Mouse (Mus musculus): ENCODE data around the gene Arhgef28. TPM values are rescaled to one million over a fixed set of nuclear protein-coding genes. Genes with fewer than 3 reads are reported as not detected.

Gene Arhgef28
- total RNA-seq, 2 experiments from 2014 or later, result 5.0 to 6.0 TPM

DNA sequence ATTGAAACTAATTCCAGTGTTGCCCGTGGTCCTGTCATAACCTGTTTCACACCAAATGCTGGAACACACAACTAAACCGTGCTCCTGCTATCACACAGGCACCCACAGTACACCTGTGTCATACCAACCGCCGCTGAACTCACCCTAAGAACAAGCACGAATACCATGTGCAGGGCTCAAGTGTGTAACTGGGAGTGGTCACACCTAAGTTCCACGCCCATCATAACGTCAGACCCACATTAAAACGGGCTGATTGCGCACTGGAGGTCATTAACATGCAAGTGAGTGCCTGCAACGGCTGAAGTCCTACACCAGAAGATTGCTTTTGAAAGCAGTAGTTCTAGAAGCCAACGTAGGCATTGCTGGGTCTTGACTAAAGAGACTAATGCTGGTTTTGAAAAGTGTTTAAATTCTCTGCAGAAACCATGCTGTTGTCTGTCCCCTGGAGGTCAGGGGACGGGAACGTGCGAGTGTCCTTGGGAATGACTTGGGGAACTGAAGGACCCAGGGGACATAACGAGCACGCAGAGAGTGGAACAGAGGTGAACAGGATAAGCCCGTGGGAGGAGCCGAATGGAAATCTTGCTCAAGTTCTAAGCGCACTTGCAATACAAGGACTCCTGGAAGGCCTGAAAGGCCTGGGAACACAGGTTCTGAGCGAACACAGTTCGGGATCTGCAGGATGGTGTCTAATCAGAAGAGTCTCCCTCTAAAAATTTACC, 22.9 kb downstream of the Arhgef28 start:
- no peak for DNase-seq

DNA sequence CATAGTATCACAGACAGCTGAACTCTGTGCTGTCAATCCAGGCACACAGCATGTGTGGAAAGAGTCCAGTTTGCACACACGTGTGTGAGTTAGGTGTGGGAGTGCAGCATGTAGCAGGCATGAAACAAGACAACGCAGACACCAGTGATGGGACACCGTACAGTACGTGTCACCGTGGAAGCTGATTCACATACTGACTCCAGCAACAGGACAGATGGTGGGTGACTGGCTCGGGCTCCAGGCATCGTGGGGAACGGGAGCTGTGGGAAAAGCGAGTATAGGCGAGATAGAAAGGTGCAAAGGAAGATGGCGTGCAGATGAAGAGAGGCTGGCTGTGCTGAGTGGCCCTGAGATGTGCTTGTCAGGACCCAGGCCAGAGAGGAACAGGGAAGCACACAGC, 23.9 kb downstream of the Arhgef28 start:
- no peak for DNase-seq

DNA sequence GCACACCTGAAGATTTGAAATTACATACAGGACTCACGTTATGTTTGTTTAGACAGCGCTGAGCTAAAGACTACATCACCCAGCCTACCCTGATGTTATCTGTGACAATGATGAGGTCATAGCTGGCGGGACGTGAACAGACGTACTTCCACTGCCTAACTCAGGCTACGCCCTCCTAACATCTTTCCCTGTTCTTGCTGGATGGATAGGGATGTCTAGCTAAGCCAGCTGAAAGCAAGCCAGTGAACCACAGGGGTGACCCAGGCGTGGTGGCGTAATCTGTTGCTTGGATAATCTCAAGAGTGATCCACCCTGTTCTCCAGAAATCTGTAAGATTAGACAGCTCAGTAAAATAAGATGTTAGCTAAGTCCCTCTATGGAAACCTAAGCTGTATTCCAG, 25.6 kb downstream of the Arhgef28 start:
- no peak for DNase-seq

DNA sequence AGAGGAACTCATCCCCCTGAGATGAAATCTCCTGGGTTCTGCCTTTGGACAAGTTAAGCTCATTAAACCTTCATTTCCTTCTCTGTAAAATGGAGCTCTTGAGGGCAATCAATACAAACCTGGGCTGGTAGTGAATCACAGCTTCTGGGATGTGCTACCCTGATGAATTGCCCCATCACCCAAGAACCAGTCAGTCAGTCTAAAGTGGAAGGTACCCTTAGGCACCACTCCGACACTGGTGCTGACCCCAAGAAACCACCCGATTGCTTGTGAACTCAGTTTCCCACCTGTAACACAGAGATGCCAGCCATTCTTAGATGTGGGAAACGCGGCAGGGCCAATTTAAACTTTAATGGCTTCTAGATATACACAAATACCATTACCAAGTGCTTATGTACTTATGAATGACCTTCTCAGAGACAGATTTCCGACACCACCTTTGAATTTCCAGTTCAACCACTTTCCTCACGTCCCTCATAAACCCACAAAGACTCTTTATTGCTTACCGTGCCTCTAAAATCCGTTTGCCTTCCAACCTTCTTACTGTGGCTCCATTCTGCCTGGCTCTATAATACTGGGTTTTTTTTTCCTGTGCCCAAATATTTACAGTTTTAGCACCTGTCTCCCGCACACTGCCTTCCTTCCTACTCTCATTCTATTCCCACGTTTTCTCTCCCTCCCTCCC, 30.8 kb downstream of the Arhgef28 start:
- DNase-seq, result no peak

DNA sequence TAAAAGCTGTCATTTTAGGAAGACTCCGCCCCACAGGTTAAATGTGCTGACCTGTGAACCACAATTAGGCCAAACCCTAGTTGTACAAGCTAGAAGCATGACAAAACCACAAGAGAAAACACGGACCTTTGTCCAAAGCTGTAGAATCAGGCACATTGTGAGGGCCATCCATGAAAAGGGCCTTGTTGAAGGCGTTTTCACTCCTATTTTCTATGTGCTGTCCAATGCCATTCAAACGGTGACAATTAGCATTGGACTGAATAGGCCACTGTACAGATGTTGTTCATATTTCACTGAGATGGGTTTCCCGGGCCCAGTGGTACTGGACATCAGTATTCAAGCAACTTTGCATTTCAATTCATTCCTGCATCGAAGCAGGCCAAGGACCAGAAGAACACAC, 33.2 kb downstream of the Arhgef28 start:
- no peak for DNase-seq

DNA sequence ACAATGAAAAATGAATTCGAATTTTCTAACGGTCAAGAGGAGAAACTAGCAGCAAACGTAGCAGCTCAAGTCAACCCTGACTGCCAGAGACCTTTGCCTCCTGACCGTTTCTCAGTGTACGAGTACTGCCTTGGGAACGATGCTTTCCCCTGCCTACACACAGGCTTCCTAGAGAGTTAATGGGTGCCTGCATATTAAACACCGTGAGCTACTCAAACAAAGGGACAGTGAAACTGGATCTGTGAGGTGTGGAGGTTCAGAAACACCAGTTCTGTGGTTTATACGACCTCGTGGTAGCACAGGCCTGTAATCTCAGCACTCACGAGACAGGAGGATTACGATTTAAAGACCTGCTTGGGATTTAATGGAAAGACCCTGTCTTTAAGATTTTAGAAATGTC, 33.9 kb downstream of the Arhgef28 start:
- no peak for DNase-seq

DNA sequence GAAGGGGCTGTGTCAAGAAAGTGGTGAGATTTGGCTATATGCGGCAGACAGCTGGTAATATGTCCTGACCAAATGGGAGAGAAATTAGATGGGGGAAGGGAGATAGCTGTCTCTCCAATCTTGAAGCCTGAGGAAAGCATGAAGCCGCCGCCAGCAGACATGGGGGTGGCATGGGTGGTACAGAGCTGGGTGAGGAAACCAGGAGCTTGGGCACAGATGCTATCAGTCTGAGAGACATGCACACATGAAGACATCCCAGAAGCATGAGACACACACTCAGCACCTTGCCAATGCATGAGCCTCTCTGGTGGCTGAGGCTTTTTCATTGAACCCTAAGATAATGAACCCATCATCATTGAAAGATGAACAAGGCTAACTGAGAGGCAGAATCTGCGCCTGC, 34.5 kb downstream of the Arhgef28 start:
- no peak for DNase-seq

DNA sequence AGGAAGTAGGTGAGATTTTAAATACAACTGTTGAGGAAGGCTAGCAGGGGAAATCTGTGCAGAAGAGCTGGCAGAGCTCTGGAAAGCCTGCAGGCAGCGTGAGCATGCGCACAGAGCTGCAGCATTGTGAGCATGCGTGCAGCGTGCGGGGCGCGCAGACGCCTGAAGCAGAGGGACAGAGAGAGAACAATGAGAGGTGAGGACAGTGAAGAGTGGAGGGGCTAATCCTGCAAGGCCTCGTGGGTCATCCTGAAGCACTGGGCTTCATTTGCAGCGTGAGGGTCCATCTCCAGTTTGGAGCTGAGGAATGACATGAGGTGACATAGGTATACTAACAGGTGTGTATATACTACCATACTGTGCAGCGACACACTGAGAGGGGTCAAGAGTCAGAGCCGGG, 35.0 kb downstream of the Arhgef28 start:
- no peak for DNase-seq

DNA sequence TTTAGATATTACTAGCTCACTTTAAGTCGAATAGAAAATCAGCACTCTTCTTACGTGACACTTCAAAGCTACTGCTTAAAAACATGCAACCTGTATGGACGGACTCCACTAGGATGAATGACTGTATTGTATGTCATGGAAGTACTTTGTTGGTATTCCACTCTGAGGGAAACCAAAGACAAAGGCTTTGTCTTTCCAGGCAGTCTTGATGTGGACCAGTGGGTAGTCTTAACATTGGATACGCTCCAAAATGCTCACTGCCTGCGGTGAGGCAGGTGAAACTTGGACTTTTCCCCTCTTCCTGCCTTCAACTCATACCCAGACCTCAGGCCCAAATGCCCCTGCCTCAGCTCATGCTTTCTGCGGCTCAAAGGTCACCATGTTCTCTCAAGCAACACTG, 41.4 kb downstream of the Arhgef28 start:
- DNase-seq, result no peak

DNA sequence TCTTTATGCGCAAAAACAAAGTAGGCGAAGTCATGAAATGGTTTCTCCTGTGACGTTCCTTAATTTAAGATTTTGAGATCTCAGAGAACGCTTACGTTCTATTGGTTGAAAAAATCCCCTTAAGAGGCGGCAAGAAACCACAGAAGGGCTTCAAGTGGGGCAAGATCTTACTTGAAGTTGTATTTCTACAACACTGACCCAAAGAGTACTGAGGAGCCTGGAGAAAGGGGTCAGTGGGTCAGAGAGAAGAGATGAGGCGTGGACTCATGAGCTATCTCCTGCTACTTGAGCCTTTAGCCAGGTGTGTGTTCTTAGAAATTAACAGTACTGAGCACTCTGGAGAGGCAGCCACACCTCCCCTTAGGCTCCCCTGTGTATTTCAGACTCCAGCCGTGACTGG, 44.7 kb downstream of the Arhgef28 start:
- DNase-seq, result no peak

DNA sequence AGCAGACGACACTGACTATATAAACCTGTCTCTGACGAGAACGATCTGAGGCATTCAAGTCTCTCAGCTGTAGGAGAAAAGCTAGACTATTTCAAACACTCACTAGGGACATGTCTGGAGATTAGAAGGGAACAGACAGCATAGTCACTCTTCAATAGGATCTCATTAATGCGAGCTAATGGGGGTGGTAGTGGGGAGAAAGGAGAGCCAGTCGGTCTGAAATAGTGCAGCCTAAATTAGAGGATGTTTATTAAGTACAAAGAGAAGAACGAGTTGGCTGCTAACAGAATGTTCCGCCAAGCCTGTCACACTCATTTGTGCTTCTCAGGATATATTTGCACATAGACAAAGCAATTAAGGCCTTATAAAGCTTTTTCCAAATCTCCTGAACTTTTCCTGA, 49.6 kb downstream of the Arhgef28 start:
- DNase-seq, result no peak

DNA sequence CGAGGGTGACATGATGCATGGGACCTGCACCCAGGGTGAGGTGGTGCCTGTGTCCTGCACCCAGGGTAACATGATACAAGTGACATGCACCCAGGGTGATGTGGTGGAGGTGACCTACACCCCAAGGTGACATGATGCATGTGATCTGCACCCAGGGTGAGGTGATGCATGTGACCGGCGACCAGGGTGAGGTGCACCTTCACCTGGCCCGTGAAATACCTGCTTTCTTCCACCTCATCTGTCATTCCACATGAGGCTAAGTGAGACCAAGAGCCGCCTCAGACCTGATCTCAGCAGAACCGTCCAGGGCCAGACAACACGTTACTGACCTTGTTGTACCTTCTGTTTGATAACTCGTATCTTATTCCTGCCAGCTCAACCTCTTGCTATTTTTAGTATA, 53.5 kb downstream of the Arhgef28 start:
- no peak for DNase-seq

DNA sequence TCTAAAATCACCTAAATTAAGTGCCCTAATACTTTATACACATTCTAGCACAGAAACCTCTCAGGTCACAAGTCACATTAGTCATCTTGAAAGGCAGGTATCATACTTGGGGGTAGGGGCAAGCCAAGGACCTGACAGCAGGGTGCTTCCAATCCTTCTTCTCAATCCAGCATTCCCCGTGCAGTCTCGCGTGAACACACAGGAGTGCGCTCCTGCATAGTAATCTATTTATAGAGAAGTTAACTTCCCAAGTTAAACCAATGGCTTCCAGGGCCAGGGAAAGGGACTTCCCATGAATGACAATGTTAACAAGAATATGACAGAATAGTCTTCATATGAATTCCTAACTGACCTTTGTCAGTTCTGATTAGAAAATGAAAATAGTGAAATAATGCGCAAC, 58.7 kb downstream of the Arhgef28 start:
- DNase-seq, result no peak

DNA sequence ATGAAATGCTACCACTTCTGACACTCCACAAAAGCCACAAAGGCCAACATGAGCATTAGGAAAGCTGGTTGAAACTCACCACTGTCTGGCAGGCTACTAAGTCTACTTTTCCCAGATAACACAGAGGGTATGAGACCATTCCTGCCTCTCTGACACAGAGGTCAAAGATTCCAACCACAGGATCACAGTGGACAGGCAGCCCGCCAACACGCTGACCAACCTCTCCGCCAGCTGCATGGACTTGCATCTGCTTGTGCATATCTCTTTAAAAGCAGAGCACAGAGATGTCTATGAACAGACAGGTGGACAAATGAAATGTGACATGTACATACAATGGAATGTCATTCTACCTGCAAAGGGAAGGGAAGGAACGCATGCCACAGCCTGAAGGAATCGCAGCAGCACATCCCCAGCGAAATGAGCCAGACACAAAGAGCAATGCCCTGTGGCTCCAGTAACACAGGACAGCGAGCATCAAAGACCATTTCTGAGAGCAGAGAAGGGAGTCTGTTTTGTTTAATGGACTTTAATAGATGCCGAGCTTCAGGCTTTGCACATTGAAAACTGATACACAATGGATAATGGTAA, 59.6 kb downstream of the Arhgef28 start:
- DNase-seq, result no peak

DNA sequence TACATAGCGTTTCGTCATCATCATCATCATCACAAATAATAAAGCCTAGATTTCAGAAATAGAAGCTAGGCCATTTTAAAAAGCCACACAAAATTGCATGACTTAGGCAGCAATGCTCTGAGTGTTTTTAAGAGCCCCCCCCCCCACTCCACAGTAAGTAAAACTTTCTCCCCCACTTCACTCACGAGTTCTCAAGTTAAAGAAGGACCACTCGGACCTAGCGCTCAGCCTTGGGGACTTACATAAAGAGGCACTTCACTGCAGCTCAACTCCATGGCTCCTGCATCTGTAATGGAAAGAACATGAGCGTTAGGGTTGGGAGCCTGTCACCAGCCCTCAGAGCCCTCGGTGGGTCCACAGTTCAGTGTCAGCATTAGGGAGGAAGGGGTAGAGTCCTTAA, 60.9 kb downstream of the Arhgef28 start:
- DNase-seq, result no peak

DNA sequence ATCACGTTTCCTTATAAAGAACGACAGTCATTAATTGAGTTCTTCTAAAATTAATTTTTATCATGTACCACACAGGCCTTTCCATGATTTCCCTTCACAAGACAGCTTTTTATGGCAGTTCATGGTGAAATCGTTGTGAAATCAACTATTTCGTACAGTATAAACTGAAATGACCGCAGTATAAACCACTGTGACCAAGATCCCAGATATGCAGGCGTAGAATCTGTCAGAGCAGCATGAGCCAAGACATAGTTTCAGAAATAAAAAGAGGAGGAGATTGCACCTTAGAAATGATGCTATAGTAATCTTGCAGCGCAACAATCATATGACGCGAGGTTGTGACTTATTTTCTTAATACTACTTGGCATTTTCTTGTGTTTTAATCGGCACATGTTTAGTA, 63.2 kb downstream of the Arhgef28 start:
- DNase-seq, result no peak

DNA sequence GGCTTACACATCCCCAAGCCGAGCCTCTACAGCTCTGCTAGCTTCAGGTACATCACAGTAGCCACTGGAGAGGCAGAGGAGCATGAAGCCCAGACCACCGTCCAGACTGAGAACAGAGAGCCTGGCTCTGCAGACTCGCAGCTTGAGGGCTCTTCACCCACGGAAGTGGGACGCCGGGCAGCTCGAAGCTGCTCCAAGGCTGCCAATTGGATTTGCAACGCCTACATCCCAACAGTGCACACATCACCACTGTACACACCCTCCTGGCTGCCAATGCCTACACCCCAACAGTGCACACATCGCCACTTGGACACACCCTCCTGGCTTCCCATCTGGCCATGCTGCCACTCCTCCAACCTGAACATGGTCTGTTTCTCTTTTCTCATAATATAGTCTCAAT, 65.6 kb downstream of the Arhgef28 start:
- DNase-seq, result no peak

DNA sequence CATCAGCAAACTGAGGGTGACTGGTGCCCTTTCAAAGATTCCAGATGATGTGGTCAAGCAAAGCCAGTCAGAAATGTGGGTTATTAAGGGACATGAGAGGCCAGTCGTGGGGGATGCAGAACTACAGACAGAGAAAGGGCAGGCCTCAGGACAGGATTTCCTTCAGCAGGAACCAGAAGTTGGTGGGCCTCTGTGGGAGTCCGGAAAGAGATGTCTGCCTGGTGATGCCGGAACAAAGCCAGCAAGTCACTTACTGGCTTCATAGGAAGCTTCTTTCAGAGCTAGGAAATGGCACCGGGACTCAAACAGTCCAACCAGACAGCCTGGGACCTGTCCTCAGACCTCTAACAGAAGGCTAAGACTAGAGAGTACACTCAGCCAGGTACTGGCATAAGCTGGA, 67.5 kb downstream of the Arhgef28 start:
- no peak for DNase-seq

DNA sequence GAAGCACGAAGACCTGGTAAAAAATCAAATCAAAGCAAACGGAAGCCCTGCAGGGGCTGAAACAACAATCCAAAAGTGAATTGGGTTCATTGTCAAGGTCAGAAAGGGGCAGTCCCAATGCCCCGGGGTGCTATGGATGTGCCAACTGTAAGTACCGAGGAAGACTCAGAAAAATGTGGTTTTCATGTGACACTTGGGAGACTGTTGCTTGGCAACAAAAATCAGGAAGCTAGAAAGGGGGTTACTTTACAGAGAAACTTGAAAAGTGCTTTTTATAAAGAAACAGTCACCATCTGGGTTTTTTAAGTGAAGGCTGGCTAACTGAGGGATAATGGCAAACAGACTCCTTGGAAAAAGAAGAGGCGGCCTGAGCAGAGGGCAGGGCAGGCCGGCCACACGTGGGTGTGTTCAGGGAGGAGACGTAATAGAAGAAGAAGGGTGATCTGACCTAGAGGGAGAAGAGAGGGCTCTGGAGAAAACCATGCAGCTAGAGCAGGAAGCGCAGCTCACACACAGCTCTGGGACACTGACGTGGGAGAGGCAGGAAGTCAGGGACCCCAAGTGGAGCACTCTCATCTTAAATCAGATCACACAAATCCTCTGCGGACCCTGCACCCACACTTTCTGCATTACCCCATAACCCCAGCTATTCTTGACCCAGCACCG, 70.2 kb downstream of the Arhgef28 start:
- DNase-seq, result no peak

DNA sequence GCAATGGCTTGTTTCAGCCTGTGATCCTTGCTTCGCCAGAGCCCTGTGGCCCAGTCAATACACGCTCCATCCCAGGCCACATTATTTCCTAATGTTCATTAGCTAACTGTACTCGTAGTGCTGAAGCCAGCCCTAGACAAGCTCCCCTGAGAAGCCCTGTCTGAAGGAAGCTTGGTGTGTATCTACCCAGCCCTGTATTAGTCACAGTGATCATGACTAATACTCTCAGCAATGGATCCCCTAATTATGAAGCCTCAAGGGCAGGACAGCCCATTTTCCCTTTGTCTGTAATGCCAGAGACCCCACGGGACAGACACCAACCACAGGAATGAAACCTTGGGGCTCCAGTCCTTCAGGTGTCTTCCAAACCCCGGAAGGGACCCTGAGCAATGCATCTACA, 73.3 kb downstream of the Arhgef28 start:
- no peak for DNase-seq

DNA sequence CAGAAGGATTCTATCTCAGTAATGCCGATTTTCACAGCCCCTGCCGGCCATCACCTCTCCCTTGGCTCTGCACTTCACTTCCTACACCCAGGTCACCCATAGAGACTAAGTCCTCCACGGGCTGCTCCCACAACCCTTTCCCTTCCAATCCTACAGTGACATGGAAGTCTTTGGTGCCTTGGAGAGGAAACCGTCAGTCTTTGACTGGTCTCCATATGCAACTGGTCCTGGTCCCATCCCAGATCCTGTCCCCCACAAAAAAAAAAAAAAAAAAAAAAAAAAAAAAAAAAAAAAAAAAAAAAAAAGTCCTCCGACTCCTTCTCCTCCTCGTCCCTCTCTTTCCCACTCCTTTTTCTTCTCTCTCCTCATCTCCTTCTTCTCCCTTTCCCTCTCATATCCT, 74.0 kb downstream of the Arhgef28 start:
- DNase-seq, result no peak

DNA sequence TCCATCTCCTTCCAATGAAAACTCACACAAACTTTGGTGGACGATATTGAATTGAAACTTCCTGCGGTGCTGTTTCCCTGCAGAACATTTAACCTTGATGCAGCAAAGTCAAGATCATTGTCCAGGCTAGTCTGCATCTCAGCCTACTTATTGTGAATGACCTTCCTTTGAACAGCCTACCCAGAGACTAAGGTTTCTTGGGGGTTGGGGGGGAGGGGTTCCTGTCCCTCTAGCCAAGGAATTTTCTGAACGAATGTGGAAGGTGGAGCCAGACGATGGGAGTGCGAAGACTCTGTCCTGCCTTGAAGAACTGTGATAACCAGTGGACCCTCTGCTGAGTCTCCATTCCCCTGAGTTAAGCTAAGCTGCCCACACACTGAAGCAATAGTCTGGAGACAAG, 80.6 kb downstream of the Arhgef28 start:
- no peak for DNase-seq

DNA sequence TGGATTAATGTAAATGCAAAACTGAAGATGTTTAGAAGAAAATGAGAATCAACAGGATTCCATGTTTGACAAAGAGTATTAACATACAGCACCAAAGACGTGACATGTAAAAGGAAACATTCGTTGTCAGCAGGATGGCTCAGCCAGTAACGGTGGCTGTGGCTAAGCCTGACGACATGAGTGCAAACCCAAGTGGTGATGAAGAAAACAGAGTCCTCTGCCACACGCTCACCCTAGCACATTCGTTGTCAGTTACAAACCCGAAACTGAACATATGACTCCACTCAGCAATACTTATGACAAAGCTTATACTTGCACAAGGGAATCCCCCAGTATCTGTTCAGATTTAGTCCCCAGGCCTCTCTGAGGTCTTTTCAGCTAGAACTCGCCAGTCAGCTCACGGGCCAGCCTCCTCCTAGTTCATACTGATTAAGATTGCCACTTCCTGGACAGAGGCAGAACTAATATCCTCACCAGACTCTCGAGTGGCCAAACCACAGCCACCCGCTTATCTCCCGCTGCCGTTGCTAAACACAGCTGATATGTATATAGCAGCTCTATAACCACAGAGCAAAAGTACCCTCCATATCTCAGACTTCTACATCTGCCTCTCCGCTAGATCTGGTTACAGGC, 82.0 kb downstream of the Arhgef28 start:
- no peak for DNase-seq

All from gastrocnemius, postnatal 10 days (tissue).